Mouse (Mus musculus) liver, adult 2 months (tissue): Measurements from ENCODE around the gene Gm8439.

ENCODE experiments used
- CTCF ChIP-seq: fragments of 200-500 bp; IDR thresholded peaks from 2 replicates; pipeline ENCODE4 v1.5.1; 2011; ENCODE audit warnings: low read depth, low read length, control low read depth
- POLR2A ChIP-seq: fragments of 200-500 bp; IDR thresholded peaks from 2 replicates; pipeline ENCODE4 v1.6.1; 2011; ENCODE audit warnings: low read length, control low read depth; ENCODE audit not compliant: insufficient read depth; ENCODE audit errors: extremely low read depth

DNA sequence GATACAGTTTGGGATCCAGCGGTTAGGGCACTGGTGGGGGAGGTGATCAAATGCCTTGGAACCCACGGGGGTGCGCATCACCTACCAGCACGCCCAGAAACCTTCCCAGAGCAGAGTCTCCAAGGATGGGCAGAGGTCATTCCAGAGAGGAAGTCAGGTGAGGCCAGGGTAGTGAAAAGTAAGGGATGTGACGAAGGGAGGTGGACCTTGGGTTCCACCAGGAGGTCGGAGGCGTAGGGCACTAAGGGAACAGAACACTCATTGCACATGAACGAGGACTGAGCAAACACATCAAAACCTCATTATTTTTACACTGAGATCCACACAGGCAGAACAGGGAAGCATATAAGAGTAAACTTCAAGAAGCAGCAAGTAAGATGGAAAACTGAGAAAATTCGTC is 6.8 kb upstream of the Gm8439 start:
- TF ChIP-seq POLR2A (no peak), CTCF (no peak)
